Mouse (Mus musculus): ENCODE measurements around the gene Xxylt1.

- no peak for TF ChIP-seq CTCF (IDR thresholded peaks at IDR 0.05; ENCODE audit: low read depth)
- no peak for TF ChIP-seq EP300 (IDR thresholded peaks at IDR 0.05; ENCODE audit: low read depth)
These were observed 58.9 kb downstream of the Xxylt1 start for GRCm38 (mm10) chr16:31022287-31022686.

Data from liver, postnatal 0 days (tissue).